Mouse (Mus musculus) neural tube, embryonic 14.5 days (tissue): ENCODE results near the gene Gm48551. TPM values are rescaled to one million over a fixed set of nuclear protein-coding genes. Genes with fewer than 3 reads are reported as not detected.

ENCODE experiments used
- ATAC-seq: fragments of 200-750 bp; cut with Nextera tagmentation; 2 replicates; pipeline ENCODE4 v1.8.0; 2017; ENCODE audit warnings: low read depth, mild to moderate bottlenecking, moderate TSS enrichment, moderate library complexity
- H3K27ac ChIP-seq: fragments of 300-500 bp; sonication (generic); 2 replicates; pipeline ENCODE4 v1.5.1; 2014; ENCODE audit warnings: low read depth, mild to moderate bottlenecking, control low read depth, low read length, moderate library complexity, mixed read lengths
- H3K27me3 ChIP-seq: fragments of 300-500 bp; sonication (generic); 2 replicates; pipeline ENCODE4 v1.6.1; 2014; ENCODE audit warnings: low read length; ENCODE audit not compliant: control insufficient read depth, insufficient read depth
- H3K36me3 ChIP-seq: fragments of 300-500 bp; sonication (generic); 2 replicates; pipeline ENCODE4 v1.6.1; 2014; ENCODE audit warnings: low read length, mixed read lengths; ENCODE audit not compliant: control insufficient read depth, insufficient read depth
- H3K4me1 ChIP-seq: fragments of 300-500 bp; sonication (generic); 2 replicates; pipeline ENCODE4 v1.6.1; 2014; ENCODE audit warnings: low read length; ENCODE audit not compliant: control insufficient read depth, insufficient read depth
- H3K4me2 ChIP-seq: fragments of 300-500 bp; sonication (generic); 2 replicates; pipeline ENCODE4 v1.6.1; 2014; ENCODE audit warnings: mild to moderate bottlenecking, low read depth, low read length, control low read depth
- H3K4me3 ChIP-seq: fragments of 300-500 bp; sonication (generic); 2 replicates; pipeline ENCODE4 v1.5.1; 2014; ENCODE audit warnings: low read depth, low read length, control low read depth, mixed read lengths
- H3K9ac ChIP-seq: fragments of 300-500 bp; sonication (generic); replicated peaks from 2 replicates; pipeline ENCODE4 v1.6.1; 2014; ENCODE audit warnings: low read depth, mild to moderate bottlenecking, control low read depth, low read length, mixed read lengths
- H3K9me3 ChIP-seq: fragments of 300-500 bp; sonication (generic); 2 replicates; pipeline ENCODE4 v1.6.1; 2016; ENCODE audit warnings: low read length; ENCODE audit not compliant: control insufficient read depth
- WGBS: fragments of 180-500 bp; shearing (Covaris S2); extraction: QIAGEN DNeasy Blood & Tissue Kit; methylation state at CpG from one replicate; pipeline ENCODE4 v1.1.7; 2014; 5-methylcytosine and 5-hydroxymethylcytosine counted together
- polyA plus RNA-seq: library from polyadenylated mRNA; unstranded; fragments of >200 nt; fragmentation: Nextera tagmentation; extraction: Ambion mirVana; gene quantifications from 2 replicates; pipeline ENCODE4 v1.2.1, GENCODE M21; 2014

Gene Gm48551
- polyA plus RNA-seq = 4.3 and 6.3 TPM in 2 replicates

GRCm38 (mm10) chr10:81383802-81384604, at the start of gene Gm48551, which contains the start of gene Dohh:
TSS of gene Gm48551 (plus strand) at chr10:81384466.
TSS of gene Dohh (plus strand) at chr10:81384428.
- H3K27ac ChIP-seq = peak within 1 kb of the TSS; percentile 84
- H3K36me3 ChIP-seq = peaks cover 21% of the 10 kb centered on the region
- 7% methylated on average over 53 of the region's 54 CpGs for WGBS
- peak within 1 kb of the TSS; percentile 91 for H3K4me2 ChIP-seq
- no peaks in the 10 kb centered on the region for H3K9me3 ChIP-seq
- ATAC-seq = peak; percentile 95
- peak within 1 kb of the TSS; percentile 82 for H3K9ac ChIP-seq
- no peaks in the 10 kb centered on the region for H3K27me3 ChIP-seq
- H3K4me1 ChIP-seq = peaks cover 8% of the 10 kb centered on the region
- peak within 1 kb of the TSS; percentile 93 for H3K4me3 ChIP-seq

GRCm38 (mm10) chr10:81335393-81336340, 48.6 kb upstream of the Gm48551 start:
- H3K36me3 ChIP-seq = no peaks in the 10 kb centered on the region
- no peak overlapping the region for H3K9ac ChIP-seq
- no peaks in the 10 kb centered on the region for H3K4me1 ChIP-seq
- no peak overlapping the region for H3K4me3 ChIP-seq
- no peaks in the 10 kb centered on the region for H3K9me3 ChIP-seq
- WGBS = 46% methylated on average over 15 of the region's 19 CpGs
- ATAC-seq = no peak
- H3K27ac ChIP-seq = no peak overlapping the region
- H3K27me3 ChIP-seq = 0 out of 2 replicates have a peak, but pooled peaks cover 4% of the 10 kb centered on the region
- no peak overlapping the region for H3K4me2 ChIP-seq

GRCm38 (mm10) chr10:81336558-81336957, 47.7 kb upstream of the Gm48551 start:
- no peaks in the 10 kb centered on the region for H3K9me3 ChIP-seq
- H3K4me3 ChIP-seq = no peak overlapping the region
- no peak overlapping the region for H3K9ac ChIP-seq
- H3K4me2 ChIP-seq = no peak overlapping the region
- no peak for ATAC-seq
- H3K27ac ChIP-seq = no peak overlapping the region
- peaks cover 8% of the 10 kb centered on the region; the same call in 1 of the 2 replicates for H3K27me3 ChIP-seq
- no peaks in the 10 kb centered on the region for H3K36me3 ChIP-seq
- WGBS = 99% methylated on average over 4 of the region's 4 CpGs
- H3K4me1 ChIP-seq = no peaks in the 10 kb centered on the region

GRCm38 (mm10) chr10:81340551-81341332, 43.5 kb upstream of the Gm48551 start:
- WGBS = 33% methylated on average over 17 of the region's 17 CpGs
- H3K4me2 ChIP-seq = no peak overlapping the region
- H3K9me3 ChIP-seq = no peaks in the 10 kb centered on the region
- H3K27me3 ChIP-seq = peaks cover 30% of the 10 kb centered on the region
- H3K27ac ChIP-seq = no peak overlapping the region
- ATAC-seq = no peak
- no peak overlapping the region for H3K9ac ChIP-seq
- 0 out of 2 replicates have a peak, but pooled peaks cover 6% of the 10 kb centered on the region for H3K4me1 ChIP-seq
- no peaks in the 10 kb centered on the region for H3K36me3 ChIP-seq
- H3K4me3 ChIP-seq = no peak overlapping the region

GRCm38 (mm10) chr10:81341333-81341949, 42.8 kb upstream of the Gm48551 start:
- Histone ChIP-seq H3K9me3 (no peaks in the 10 kb centered on the region), H3K4me2 (no peak overlapping the region), H3K9ac (no peak overlapping the region), H3K27ac (no peak overlapping the region), H3K36me3 (no peaks in the 10 kb centered on the region), H3K4me3 (no peak overlapping the region), H3K27me3 (peaks cover 30% of the 10 kb centered on the region), H3K4me1 (peaks cover 6% of the 10 kb centered on the region; the same call in 1 of the 2 replicates)
- no peak for ATAC-seq
- 37% methylated on average over 16 of the region's 16 CpGs for WGBS

GRCm38 (mm10) chr10:81342686-81343505, 41.4 kb upstream of the Gm48551 start, which contains the start of gene Gipc3:
TSS of gene Gipc3 (minus strand) at chr10:81343266.
- Histone ChIP-seq H3K27ac (no peak within 1 kb of the TSS), H3K4me3 (peak within 1 kb of the TSS; percentile 31), H3K27me3 (peaks cover 34% of the 10 kb centered on the region), H3K4me2 (peak within 1 kb of the TSS; percentile 71), H3K4me1 (peaks cover 6% of the 10 kb centered on the region; the same call in 1 of the 2 replicates), H3K9ac (peak within 1 kb of the TSS; percentile 37), H3K9me3 (no peaks in the 10 kb centered on the region), H3K36me3 (no peaks in the 10 kb centered on the region)
- no peak for ATAC-seq
- whole genome bisulfite sequencing = 5% methylated on average over 66 of the region's 67 CpGs

GRCm38 (mm10) chr10:81344421-81345161, 39.7 kb upstream of the Gm48551 start:
- peaks cover 34% of the 10 kb centered on the region for H3K27me3 ChIP-seq

More at GRCm38 (mm10) chr10:81344421-81345161, 39.7 kb upstream of the Gm48551 start:
- ATAC-seq = no peak
- Histone ChIP-seq H3K4me1 (peaks cover 10% of the 10 kb centered on the region), H3K4me2 (no peak overlapping the region), H3K9me3 (no peaks in the 10 kb centered on the region), H3K4me3 (no peak overlapping the region), H3K27ac (no peak overlapping the region), H3K36me3 (no peaks in the 10 kb centered on the region), H3K9ac (no peak overlapping the region)
- WGBS = 58% methylated on average over 8 of the region's 8 CpGs
